Mouse (Mus musculus) cerebellum, adult 2 months (tissue): ENCODE data around the gene Slco1a6.

ENCODE experiments used
- CTCF ChIP-seq: fragments of 200-500 bp; IDR thresholded peaks from 2 replicates; pipeline ENCODE4 v1.5.1; 2011; ENCODE audit warnings: low read depth, mild to moderate bottlenecking, control low read depth, low read length, moderate library complexity, borderline replicate concordance; ENCODE audit not compliant: insufficient read depth
- POLR2A ChIP-seq: fragments of 200-500 bp; IDR thresholded peaks from 2 replicates; pipeline ENCODE4 v1.6.1; 2011; ENCODE audit warnings: low read length, control low read depth, borderline replicate concordance; ENCODE audit not compliant: insufficient read depth

GRCm38 (mm10) chr6:142091126-142091525 is 117.2 kb downstream of the Slco1a6 start:
- no peak for TF ChIP-seq POLR2A
- TF ChIP-seq CTCF: no peak
